Mouse (Mus musculus) MEL-GATA-1-ER (cell line): ENCODE results near the gene Chaf1b.

ENCODE experiments used
- DNase-seq: peaks from one replicate; pipeline ENCODE4 v3.0.0-alpha.2; 2012; ENCODE audit warnings: low read depth; ENCODE audit errors: extremely low read depth

Gene Chaf1b

DNA sequence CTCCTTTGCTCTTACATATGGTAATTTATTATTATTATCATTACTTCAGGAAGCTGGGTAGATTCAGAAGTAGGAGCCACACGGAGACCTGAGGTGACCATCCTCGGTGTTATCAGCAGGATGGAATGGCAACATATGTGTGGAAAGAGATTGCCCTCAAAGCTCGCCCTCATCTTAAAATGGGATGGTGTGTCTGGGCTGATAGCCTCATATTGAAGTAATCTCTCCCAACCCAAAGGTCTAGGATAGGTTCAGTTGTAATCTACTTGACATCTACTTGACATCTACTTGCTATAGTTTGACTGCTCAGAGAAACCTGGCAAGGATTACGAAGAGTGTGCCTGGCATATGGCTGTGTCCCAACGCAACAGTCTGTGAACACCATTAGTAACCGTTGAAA, 60.6 kb downstream of the Chaf1b start:
- peak; percentile 11 for DNase-seq

DNA sequence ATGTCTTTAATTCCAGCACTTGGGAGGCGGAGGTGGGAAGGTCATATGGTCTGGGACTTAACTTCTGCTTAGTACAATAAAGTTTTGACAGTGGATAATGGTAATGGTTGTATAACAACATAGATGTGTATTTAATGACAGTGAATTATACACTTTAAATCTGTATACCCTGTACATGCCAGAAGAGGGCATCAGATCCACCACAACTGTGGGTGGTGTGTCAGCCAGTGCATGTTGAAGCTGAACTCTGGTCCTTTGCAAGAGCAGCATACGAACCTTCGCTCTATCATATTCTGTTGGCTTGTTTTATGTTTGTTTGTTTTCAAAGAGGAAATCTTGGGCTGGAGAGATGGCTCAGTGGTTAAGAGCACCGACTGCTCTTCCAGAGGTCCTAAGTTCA, 63.7 kb downstream of the Chaf1b start:
- DNase-seq: peak; percentile 5
